Mouse (Mus musculus) megakaryocyte, embryonic 14.5 days (primary cell): ENCODE measurements around the gene Gm9821.

ENCODE experiments used
- FLI1 ChIP-seq: IDR thresholded peaks from 2 replicates; pipeline ENCODE4 v1.6.1; 2012; ENCODE audit warnings: low read length, inconsistent platforms, mixed read lengths
- GATA1 ChIP-seq: IDR thresholded peaks from 3 replicates; pipeline ENCODE4 v1.6.1; 2012; ENCODE audit warnings: mixed read lengths, low read length, inconsistent platforms, borderline replicate concordance

DNA sequence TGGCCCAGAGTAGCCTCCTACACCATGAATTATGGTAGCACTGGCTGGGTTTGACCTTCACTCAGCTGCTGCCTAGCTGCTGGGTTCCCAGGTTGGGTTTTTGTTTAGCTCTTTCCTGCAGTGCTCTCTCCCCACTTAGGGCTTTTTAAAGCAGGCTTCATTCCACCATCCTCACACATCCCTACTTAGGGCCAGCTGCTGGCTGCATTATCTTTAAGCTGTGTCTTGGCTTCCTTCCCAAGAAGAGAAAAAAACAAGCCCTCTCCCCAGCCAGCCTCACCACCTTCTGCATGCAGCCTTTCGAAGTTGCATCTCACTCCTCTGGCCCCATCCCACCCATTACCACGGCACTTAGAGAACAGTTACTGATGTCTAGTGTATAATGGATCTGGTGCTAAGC, 33.0 kb downstream of the Gm9821 start:
- TF ChIP-seq GATA1: no peak
- TF ChIP-seq FLI1: no peak
